Mouse (Mus musculus): Measurements from ENCODE around the gene Zfp654.

Zfp654 gene

DNA sequence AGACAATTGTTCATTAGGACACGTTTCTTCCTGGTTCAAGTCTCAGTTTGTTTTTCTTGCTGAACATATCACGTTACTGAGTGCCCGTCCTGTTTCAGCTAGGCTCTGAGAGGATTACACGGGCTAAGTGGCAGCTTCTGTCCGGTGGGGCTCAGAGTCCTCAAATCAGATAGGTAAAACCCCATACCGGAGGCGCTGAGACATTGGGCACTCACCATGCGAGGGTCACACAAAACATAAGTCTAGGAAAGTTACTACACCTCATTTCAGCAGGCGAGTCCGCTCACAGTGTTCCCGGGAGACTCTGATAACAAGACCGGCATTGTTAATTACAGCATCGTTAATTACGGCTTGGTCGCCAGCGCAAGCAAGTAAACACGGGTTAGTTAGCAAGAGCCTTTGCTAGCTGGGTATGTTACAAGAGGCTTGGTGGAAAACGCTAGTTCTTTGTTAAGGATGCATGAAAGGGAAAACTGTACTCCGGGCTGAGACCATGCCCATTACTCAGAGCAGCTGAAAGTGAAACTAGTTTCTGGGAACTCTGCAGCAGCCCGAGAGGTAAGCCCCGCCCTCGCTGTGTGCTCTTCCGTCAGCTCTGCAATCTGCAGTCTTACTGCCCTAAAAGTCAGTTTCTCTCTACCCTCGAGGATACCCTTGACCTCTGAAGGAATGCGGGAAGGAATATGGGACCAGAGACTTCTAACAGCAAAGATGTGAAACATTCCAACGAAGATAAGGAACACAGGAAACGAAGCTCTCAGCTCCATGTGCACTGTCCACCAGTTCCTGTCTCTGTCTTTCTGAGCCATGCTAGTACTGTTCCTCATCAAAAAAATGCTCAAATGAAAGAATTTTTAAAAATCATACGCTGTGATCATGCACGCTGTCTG is 22.2 kb upstream of the Zfp654 start:
- peak; percentile 58; the same call in 1 of the 2 replicates for TF ChIP-seq GATA4 (IDR thresholded peaks at IDR 0.05; ENCODE audit: insufficient replicate concordance, low read length)

DNA sequence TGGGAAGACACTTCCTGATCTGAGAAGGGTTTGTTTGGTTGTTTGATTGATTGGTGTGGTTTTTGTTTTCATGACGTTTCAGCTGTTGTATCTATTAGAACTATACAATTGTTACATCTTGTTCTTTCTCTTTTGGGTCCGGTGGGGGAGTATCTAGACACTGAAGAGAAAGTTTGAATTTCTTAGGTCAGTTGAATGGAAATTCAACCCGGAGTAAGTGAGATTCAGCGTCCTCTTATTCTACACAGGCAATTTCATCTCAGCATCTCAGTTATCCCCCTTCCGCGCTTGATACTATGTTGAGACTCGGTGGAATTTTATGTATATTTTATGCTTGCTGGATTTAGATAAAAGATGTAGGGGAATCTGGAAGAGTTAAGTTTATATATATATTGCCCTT is 21.4 kb upstream of the Zfp654 start:
- TF ChIP-seq GATA4 (IDR thresholded peaks at IDR 0.05; ENCODE audit: insufficient replicate concordance, low read length) = no peak

GRCm38 (mm10) chr16:64872296-64872695 is 20.8 kb upstream of the Zfp654 start:
- TF ChIP-seq GATA4 (IDR thresholded peaks at IDR 0.05; ENCODE audit: insufficient replicate concordance, low read length) = no peak

DNA sequence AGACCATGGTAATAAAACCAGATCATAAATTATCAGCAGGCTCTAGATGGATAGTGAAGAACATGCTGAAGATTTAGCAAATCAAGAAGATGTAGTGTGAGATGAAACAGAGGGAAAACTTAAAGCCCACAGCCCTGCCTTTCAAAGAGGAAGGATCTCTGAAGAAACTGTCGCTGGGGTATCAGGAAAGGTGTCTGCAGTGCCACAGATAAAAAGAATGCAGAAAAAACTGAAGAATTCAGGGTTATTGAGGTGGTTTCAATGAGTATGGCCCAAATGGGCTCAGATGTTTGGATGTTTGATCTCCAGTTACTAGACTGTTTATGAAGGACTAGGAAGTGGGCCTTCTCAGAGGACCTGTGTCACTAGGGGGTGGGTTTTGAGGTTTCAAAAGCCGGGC is 18.2 kb upstream of the Zfp654 start:
- no peak for TF ChIP-seq GATA4 (IDR thresholded peaks at IDR 0.05; ENCODE audit: insufficient replicate concordance, low read length)

DNA sequence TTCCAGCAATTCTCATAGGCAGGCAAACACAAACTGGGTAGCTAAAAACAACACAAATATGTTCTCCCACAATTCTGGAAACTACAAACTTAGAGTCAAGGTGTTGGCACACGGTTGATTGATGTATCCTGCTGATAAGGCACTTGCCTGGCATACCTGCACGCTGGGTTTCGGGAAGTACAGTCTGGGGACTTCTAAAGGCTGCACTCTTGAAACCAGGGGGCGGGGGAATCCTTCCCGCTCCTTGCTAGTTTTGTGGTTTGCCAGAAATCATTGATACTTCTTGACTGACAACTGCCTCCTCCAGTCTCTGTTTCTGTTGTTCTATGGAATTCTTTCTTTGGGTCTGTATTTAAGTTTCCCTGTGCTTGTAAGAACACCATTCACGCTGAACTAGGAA is 17.2 kb upstream of the Zfp654 start:
- no peak for TF ChIP-seq GATA4 (IDR thresholded peaks at IDR 0.05; ENCODE audit: insufficient replicate concordance, low read length)

DNA sequence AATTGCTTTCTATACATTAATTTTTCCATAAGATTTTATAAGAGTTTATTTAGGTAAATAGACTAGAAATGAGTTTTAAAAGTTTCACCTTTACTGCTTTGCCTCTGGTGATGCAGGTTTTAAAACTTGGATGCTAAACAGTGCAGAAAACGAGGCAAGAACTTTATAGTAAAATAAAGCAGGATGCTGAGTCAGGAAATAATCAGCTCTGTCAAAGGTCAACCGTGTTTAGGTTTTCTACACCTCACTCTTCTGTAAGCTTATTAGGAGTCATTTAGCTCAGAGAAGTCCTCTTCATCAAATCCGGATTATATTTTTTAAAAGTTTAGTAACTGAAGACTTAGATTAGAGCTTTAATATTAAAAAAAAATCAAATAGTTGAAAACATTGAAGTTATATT is 5.5 kb upstream of the Zfp654 start:
- TF ChIP-seq GATA4 (IDR thresholded peaks at IDR 0.05; ENCODE audit: insufficient replicate concordance, low read length) = no peak

DNA sequence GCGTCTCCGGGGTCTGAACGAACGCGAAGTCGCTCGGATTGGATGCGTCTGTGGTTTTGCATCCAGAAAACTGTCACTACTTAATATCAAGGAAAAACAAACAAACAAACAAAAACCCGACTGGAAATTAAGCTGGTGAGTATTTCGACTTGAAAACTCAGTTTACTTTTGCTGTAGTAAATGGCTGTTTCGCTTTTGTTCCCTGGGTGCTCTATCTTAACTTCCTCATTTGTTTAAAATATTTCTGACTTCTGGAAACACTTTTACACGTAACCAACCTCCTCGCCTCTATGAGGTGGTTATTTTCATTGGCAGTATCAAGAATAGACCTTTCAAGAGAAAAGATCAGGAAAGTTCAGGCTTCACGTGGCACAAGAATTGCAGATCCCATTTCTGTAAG is 1.4 kb upstream of the Zfp654 start:
- TF ChIP-seq GATA4 (IDR thresholded peaks at IDR 0.05; ENCODE audit: insufficient replicate concordance, low read length) = no peak

GRCm38 (mm10) chr16:64852441-64852871 is 1.0 kb upstream of the Zfp654 start:
- no peak for TF ChIP-seq GATA4 (IDR thresholded peaks at IDR 0.05; ENCODE audit: insufficient replicate concordance, low read length)

- no peak for TF ChIP-seq GATA4 (IDR thresholded peaks at IDR 0.05; ENCODE audit: insufficient replicate concordance, low read length)
Measured at GRCm38 (mm10) chr16:64851085-64851562, 328 bp downstream of the Zfp654 start.

DNA sequence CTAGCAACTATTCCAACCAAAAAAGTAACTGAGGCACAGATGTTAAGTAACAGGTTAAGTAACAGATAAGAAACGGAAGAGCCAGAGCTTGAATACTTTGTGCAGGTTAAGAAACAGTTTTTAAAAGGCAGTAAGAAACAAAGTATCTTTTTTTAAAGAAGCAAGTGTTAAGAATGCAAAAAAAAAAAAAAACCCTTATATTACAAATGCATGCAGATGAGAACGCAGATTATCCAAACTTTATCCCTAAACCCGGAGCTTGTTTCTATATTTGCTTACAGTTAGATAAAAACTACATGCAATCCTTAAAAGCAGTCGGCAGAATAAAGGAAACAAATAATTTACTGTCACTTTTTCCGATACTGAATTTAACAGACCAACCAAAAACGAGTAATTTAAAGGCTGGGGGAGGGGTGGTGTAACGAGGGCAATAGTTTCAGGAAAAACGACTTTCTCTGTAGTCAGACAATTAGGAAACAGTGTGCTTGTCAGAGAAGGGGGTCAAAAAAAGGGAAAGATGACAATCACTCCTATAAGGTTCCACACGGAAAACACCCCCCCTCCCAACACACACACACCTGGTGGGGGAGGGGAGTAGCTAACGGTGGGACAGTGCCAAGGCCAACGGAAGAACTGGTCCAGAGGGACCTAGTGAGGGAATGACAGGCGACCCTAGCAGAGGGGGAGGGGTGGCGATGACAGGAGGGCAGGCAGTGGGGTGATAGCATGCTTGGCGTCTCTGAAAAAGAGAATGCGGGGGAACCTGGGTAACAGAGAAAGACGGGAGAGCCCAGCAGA is 966 bp downstream of the Zfp654 start:
- no peak for TF ChIP-seq GATA4 (IDR thresholded peaks at IDR 0.05; ENCODE audit: insufficient replicate concordance, low read length)

- TF ChIP-seq GATA4 (IDR thresholded peaks at IDR 0.05; ENCODE audit: insufficient replicate concordance, low read length) = no peak
Measured at GRCm38 (mm10) chr16:64845947-64846346, 5.5 kb downstream of the Zfp654 start.

- TF ChIP-seq GATA4 (IDR thresholded peaks at IDR 0.05; ENCODE audit: insufficient replicate concordance, low read length) = no peak
Measured at GRCm38 (mm10) chr16:64842374-64842729, 9.1 kb downstream of the Zfp654 start.

DNA sequence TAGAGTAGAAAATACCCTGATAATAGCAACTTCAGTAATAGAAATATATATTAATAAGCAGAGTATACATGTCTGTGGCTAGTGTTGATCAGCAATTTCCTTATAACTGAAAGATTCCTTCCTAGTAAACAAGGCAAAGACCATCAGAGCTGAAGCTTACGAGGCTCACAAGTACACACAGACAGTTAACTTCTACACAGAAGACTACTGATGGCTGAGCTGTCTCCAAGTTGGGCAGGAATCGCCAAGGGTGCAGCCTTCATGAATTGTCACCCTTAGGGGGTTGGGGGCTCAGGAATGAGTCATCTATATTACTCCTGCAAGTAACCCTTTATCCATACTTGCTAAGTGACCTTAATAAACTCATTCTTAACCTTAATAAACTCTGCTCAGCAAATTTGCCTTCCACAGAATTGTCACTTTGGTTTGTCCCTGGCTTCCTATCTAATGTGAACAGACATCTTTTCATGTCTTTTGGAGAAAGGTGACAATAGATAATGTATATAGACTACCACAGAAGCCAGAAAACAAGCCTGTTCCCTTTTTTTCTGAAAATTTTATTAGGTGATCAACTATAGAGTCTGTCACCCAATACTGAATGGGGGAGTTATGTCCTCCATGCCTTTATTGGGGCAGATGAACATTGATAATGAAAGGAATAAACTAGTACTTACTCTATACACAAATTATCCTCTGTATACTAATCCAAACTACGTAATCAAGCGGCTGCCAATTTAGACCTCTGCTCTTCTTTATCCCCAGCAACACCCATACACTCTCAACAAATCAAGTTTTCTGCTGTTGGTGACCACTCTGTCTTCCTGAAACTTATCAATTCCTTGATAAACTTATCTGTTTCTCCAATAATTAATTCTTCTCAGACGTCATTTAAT is 9.7 kb downstream of the Zfp654 start:
- TF ChIP-seq GATA4 (IDR thresholded peaks at IDR 0.05; ENCODE audit: insufficient replicate concordance, low read length) = no peak

DNA sequence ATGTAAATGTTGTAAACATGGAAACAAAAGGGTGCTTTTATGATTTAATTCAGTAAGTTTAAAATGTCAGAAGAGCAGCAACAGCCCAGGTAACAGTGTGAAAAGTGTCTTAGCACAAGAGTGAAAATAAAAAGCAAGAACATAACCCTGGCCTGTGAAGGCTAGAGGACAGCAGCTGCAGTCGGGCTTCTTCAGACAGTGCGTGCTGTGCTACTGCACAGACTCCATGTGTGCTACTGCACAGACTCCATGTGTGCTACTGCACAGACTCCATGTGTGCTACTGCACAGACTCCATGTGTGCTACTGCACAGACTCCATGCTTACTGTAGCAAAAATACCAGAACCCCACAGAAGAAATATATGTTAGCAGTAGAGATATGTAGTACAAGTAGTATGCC is 14.7 kb downstream of the Zfp654 start:
- TF ChIP-seq GATA4 (IDR thresholded peaks at IDR 0.05; ENCODE audit: insufficient replicate concordance, low read length) = no peak

DNA sequence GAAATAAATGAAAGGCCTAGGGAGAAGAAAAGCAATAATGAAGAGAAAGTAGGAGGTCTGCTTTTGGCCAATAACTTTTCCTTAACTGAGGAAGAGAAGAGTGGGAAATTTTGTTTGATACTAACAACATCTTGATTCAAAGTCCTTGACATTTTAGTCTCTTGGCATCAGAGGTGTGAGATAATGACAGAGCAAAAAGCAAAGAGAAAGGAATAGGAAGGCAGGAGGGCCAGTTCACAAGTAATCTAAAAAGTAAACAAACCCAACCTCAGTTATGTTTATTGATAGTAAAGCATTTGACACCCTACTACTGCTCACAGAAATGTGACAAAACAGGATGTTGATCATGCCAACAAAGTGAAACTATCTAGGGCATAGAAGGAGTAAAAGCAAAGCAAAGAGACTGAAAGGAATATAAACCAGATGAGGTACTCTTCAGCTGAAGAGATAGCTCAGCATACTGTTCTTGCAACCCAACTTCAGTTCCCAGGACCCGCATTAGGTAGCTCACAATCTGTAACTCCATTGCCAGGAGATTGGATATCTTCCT is 15.4 kb downstream of the Zfp654 start:
- no peak for TF ChIP-seq GATA4 (IDR thresholded peaks at IDR 0.05; ENCODE audit: insufficient replicate concordance, low read length)
